Mouse (Mus musculus): ENCODE data around the gene Crebbp. TPM values are rescaled to one million over a fixed set of nuclear protein-coding genes. Genes with fewer than 3 reads are reported as not detected.

Gene Crebbp
- polyA plus RNA-seq, 1 experiment from 2014 or later: 14.8 TPM

DNA sequence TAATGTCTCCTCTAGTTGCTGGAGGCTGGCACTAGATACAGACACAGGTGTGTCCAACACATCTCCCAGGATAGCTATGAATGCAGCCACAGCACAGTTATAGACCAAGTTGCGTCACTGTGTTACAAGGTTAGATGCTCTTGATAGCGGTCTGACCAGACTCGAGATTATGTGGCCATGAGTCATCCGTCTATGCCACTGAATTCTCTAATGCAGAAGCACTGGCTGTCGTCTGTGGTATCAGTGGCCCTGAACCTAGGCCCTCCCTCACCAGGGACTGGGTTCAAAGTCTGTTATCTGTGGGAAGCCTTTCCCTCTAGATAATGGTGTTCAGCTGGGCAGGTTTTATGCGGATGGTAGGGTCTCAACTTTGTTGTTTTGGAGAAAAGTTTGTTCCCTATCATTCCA is 181.5 kb downstream of the Crebbp start:
- WGBS: 77% methylated on average over 6 of the region's 6 CpGs
- no peak overlapping the region for H3K9ac ChIP-seq (ENCODE audit: low read length)
- H3K4me2 ChIP-seq (replicated peaks; ENCODE audit: low read depth): no peak overlapping the region
- DNase-seq (ENCODE audit: low spot score) (no peak), ATAC-seq (ENCODE audit: low FRiP score, low TSS enrichment) (no peak)
- H3K27me3 ChIP-seq (ENCODE audit: control insufficient read depth, insufficient read depth, low read length): no peaks in the 10 kb centered on the region
- H3K4me1 ChIP-seq (replicated peaks; ENCODE audit: control insufficient read depth, insufficient read depth): no peaks in the 10 kb centered on the region
- TF ChIP-seq EP300 (optimal IDR thresholded peaks at IDR 0.05) (no peak), CTCF (IDR thresholded peaks at IDR 0.05; ENCODE audit: low read depth) (no peak)
- no peak overlapping the region for H3K27ac ChIP-seq (replicated peaks)
- H3K36me3 ChIP-seq (ENCODE audit: control insufficient read depth, insufficient read depth, low read length): 0 out of 2 replicates have a peak, but pooled peaks cover 2% of the 10 kb centered on the region
- H3K4me3 ChIP-seq (ENCODE audit: low read depth, low read length): no peak overlapping the region
- no peaks in the 10 kb centered on the region for H3K9me3 ChIP-seq (ENCODE audit: control insufficient read depth, low read length)

DNA sequence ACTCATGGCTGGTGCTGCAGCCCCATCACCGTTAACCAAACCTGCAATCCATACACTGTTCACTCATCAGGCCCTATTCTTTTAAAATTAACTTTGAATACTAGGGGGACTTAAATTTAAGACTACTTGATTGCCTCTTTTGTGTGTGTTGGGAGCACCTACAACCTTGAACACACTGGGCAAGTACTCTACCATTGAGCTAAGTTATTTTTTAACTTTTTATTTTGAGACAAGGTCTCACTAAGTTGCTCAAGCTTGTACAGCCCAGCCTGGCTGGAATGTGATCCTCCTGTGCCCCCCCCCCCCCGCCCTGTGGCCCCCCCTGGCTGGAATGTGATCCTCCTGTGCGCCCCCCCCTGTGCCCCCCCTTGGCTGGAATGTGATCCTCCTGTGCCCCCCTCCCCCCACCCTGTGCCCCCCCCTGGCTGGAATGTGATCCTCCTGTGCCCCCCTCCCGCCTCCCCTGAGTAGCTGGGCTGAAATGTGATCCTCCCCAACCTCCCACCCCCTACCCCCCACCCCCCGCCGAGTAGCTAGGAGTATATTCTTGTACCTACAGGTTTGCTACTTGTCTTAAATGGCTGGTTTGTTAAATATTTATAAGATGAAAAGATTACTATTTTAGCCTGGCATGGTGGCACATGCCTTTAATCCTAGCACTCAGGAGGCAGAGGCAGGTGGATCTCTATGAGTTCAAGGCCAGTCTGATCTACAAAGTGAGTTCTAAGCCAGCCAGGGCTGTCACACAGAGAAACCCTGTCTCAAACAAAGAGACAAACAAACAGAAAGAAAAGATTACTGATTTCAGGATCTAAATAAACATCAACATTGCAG is 182.1 kb downstream of the Crebbp start:
- ATAC-seq (ENCODE audit: low FRiP score, low TSS enrichment): no peak
- no peak for DNase-seq (ENCODE audit: low spot score)
- TF ChIP-seq CTCF (IDR thresholded peaks at IDR 0.05; ENCODE audit: low read depth): no peak
- TF ChIP-seq EP300 (optimal IDR thresholded peaks at IDR 0.05): no peak
- Histone ChIP-seq H3K27me3 (ENCODE audit: control insufficient read depth, insufficient read depth, low read length) (no peaks in the 10 kb centered on the region), H3K4me3 (ENCODE audit: low read depth, low read length) (no peak overlapping the region), H3K27ac (replicated peaks) (no peak overlapping the region), H3K9ac (ENCODE audit: low read length) (no peak overlapping the region), H3K36me3 (ENCODE audit: control insufficient read depth, insufficient read depth, low read length) (no peaks in the 10 kb centered on the region), H3K4me2 (replicated peaks; ENCODE audit: low read depth) (no peak overlapping the region), H3K4me1 (replicated peaks; ENCODE audit: control insufficient read depth, insufficient read depth) (no peaks in the 10 kb centered on the region), H3K9me3 (ENCODE audit: control insufficient read depth, low read length) (no peaks in the 10 kb centered on the region)
- WGBS: 63% methylated on average over 4 of the region's 6 CpGs

Small RNAs within 50 kb of the gene (microRNA-seq; reads per million reads assigned to microRNA genes)
- gene Gm23413: not detected

Other genes with a start within 250 kb of the Crebbp start
- gene Nlrc3, start 237.4 kb downstream of the Crebbp start, polyA plus RNA-seq (2015; fragmentation: Nextera tagmentation; extraction: Ambion mirVana): 0.15 and 0.27 TPM in 2 replicates
- 3.3 TPM in 2 replicates for gene Slx4, start 210.2 kb downstream of the Crebbp start, polyA plus RNA-seq (2015; fragmentation: Nextera tagmentation; extraction: Ambion mirVana)
- gene Dnase1, start 177.1 kb downstream of the Crebbp start, polyA plus RNA-seq (2015; fragmentation: Nextera tagmentation; extraction: Ambion mirVana): 0.65 and 0.78 TPM in 2 replicates
- gene Trap1, start 136.2 kb downstream of the Crebbp start, polyA plus RNA-seq (2015; fragmentation: Nextera tagmentation; extraction: Ambion mirVana): 46.7 and 50.3 TPM in 2 replicates
- gene Adcy9, start 206.5 kb upstream of the Crebbp start, polyA plus RNA-seq (2015; fragmentation: Nextera tagmentation; extraction: Ambion mirVana): 1.2 and 1.3 TPM in 2 replicates

Measured in stomach, postnatal 0 days (tissue).